Mouse (Mus musculus) yolk sac, embryonic 10.5 days (tissue): ENCODE data around the gene Actr3.
"Not testable (repeated sequence)": the region's sequence is repeated elsewhere in the genome, so short reads cannot be mapped to it uniquely, and the experiment has no call there.

Experiments
- DNase-seq: peaks from one replicate; pipeline ENCODE4 v3.0.0-alpha.2; 2017; ENCODE audit warnings: low spot score

Actr3 gene

GRCm38 (mm10) chr1:125437927-125438326, 2.4 kb upstream of the Actr3 start:
- DNase-seq: no peak

GRCm38 (mm10) chr1:125437161-125437560, 1.6 kb upstream of the Actr3 start:
- DNase-seq: no peak

- DNase-seq: no peak
These were observed 534 bp downstream of the Actr3 start for GRCm38 (mm10) chr1:125435018-125435368.

- DNase-seq: peak; percentile 58
These were observed 984 bp downstream of the Actr3 start for GRCm38 (mm10) chr1:125434485-125435001.

GRCm38 (mm10) chr1:125431286-125431685, 4.2 kb downstream of the Actr3 start:
- DNase-seq: peak; percentile 25

- no peak for DNase-seq
These were observed 4.8 kb downstream of the Actr3 start for GRCm38 (mm10) chr1:125430737-125431136.

GRCm38 (mm10) chr1:125429984-125430383, 5.5 kb downstream of the Actr3 start:
- no peak for DNase-seq

- peak; percentile 24 for DNase-seq
These were observed 7.2 kb downstream of the Actr3 start for GRCm38 (mm10) chr1:125428315-125428714.

- DNase-seq: no peak
These were observed 9.0 kb downstream of the Actr3 start for GRCm38 (mm10) chr1:125426387-125427045.

GRCm38 (mm10) chr1:125419906-125420305, 15.6 kb downstream of the Actr3 start:
- no peak for DNase-seq

GRCm38 (mm10) chr1:125418732-125419131, 16.8 kb downstream of the Actr3 start:
- DNase-seq: peak; percentile 30

- no peak for DNase-seq
These were observed 28.3 kb downstream of the Actr3 start for GRCm38 (mm10) chr1:125407220-125407619.

- no peak for DNase-seq
These were observed 40.1 kb downstream of the Actr3 start for GRCm38 (mm10) chr1:125395391-125395790.

GRCm38 (mm10) chr1:125393324-125393723, 42.2 kb downstream of the Actr3 start:
- DNase-seq: not testable (repeated sequence)

- DNase-seq: not testable (repeated sequence)
These were observed 45.3 kb downstream of the Actr3 start for GRCm38 (mm10) chr1:125390065-125390754.

GRCm38 (mm10) chr1:125389634-125390033, 45.9 kb downstream of the Actr3 start:
- DNase-seq: not testable (repeated sequence)

GRCm38 (mm10) chr1:125388370-125388769, 47.2 kb downstream of the Actr3 start:
- DNase-seq: no peak

GRCm38 (mm10) chr1:125386217-125386616, 49.3 kb downstream of the Actr3 start:
- DNase-seq: no peak

GRCm38 (mm10) chr1:125382622-125383021, 52.9 kb downstream of the Actr3 start:
- DNase-seq: no peak

GRCm38 (mm10) chr1:125378889-125379288, 56.6 kb downstream of the Actr3 start:
- DNase-seq: no peak

GRCm38 (mm10) chr1:125372855-125373254, 62.7 kb downstream of the Actr3 start:
- DNase-seq: no peak

- DNase-seq: peak; percentile 50
These were observed 64.7 kb downstream of the Actr3 start for GRCm38 (mm10) chr1:125370779-125371178.

- DNase-seq: no peak
These were observed 70.0 kb downstream of the Actr3 start for GRCm38 (mm10) chr1:125365576-125365975.
